ENCODE assay signal across 8 mouse cellular contexts in the genomic region with DNA sequence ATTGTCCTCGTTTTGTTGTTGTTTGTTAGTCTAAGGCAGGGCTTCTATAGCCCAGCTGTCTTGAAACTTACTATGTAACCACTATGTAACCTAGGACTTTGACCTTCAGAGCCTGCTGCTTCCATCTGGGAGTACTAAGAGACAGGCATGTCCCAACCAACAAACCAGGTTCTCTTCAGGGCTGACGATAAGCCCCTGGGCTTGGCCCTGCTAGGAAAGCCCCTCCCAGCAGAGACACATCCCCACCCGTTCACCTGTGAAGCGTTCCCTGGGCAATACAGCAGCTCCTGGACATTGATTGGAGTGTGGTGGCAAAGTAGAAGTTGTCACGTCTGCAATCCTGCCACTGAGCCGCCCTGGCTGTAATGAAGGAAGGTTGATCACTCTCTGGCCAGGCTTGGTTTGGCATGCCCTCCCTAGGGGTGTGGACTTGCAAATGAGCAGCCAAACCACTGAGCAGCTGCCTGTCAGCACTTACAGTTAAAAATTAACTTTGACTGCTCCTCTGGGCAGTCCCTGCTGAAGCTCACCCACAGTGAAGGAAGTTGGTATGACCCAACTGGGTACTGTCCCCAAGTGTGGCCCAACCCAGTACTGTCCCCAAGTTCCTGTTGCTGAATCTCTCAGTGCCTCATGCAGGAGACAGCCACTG.
A peak's percentile ranks its signal among the peaks of the same experiment; 100 is the strongest.
DNase-seq lines count a peak whose midpoint lies in the region; ATAC-seq lines count a peak whose summit lies in the region.

No protein-coding gene starts in this region.

- intact Hi-C loops in heart, postnatal 36 days (cut with DNase I) = no loop called here

- ATAC-seq in neutrophil, adult 5-6 weeks (ENCODE audit: extremely low read depth, insufficient number of reproducible peaks, low FRiP score, poor library complexity, severe bottlenecking) = peak; percentile 92
- no peak for ATAC-seq in frontal cortex, adult (ENCODE audit: low TSS enrichment)

- peak; percentile 35 for DNase-seq in NIH3T3 (ENCODE audit: low read depth)
- peak; percentile 24 for DNase-seq in brain, adult 2 months (ENCODE audit: low read depth, low spot score)
- peak; percentile 65 to 73 for DNase-seq in heart, postnatal 36 days
- DNase-seq in liver = peak; percentile 49
- DNase-seq in right cerebral cortex, postnatal 14 days = no peak
- DNase-seq in frontal cortex, adult 2 months (ENCODE audit: extremely low spot score in 1 of 2, low spot score in 1 of 2) = no peak

Comparison
In these comparisons a context has a peak if more than half of its experiments do, and no peak if none do; other contexts are left out.
1. DNase-seq: peak in NIH3T3 (single experiment), brain, adult 2 months (single experiment), heart, postnatal 36 days (2 of 2) and liver (single experiment); none in right cerebral cortex, postnatal 14 days (single experiment) and frontal cortex, adult 2 months (0 of 2).